Mouse (Mus musculus) lung, adult 18-20 months (tissue): ENCODE data around the gene Asap2.

ENCODE experiments used
- DNase-seq, 2 experiments: peaks; one replicate each; pipeline ENCODE4 v3.0.0; 2022; ENCODE audit warnings: mixed read lengths in 2 of 2

Asap2 gene

DNA sequence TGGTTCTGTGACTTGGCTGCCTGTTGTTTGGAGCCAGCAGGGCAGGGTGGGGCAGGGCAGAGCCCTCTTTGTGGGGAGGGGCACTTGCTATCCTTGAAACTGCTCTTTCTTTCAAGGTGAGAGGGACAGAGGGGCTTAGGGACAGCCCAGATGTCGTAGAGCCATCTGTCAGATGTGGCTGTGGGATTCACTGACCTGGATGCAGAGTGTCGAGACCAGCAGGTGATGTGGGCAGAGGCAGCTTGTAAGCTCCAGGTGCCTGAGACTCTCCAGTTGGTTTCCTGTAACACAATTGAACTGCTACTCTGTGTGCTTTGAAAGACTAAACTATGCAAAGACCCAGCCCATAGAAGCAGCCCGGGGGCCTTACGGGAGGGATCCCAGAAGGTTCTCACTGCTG, 177.5 kb downstream of the Asap2 start:
- no peak for DNase-seq

DNA sequence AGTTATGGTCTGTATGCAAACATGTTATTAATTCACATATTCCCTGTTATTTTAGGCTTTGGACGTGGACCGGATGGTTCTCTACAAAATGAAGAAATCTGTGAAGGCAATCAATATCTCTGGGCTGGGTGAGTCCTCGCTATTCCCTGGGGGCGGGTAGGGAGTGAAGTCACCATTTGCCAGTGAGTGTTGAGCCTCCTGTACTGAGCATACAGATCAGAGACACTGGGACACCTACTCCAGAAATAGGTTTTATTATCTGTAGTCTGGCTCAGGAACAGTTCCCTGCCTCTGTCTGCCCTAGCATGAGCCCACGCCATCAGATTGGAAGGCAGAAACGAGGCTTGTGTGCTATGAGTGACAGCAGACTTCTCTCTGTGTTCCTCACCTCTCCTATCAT, 177.9 kb downstream of the Asap2 start:
- DNase-seq: no peak

DNA sequence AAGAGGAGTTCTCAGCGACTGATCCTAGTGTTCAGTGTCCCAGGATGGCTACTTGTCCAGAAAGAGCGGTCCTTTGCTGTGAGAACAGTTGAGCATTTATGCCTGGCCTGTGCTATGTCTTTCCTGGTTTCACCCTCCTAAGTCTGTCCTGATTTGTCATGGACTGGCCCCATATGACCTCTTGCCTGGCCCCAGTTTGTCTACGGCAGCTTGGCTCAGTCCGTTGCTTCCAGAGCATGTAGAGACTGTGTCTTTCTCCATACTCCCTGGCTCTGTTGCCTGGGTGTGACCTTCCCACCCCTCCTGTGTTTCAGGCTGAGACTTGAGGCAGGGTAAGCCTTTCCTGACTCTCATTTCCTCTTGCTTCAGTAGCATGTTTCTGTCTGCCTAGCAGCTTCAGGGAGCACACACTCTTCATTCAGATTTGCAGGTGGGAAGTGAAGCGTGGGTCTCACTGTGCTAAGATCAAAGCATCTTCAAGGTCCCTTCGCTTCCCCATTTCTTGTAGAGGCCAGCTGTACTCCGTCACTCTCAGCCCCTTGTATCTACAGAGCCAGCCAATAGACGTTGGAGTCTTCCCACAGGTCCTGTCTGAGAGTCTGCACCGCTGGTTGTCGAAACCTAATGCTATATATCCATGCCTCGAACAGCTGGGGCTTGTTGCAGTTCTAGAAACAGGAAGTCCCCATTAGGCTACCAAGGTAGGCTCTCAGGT, 181.7 kb downstream of the Asap2 start:
- DNase-seq: peak in 1 of 2 experiments; percentile 32

DNA sequence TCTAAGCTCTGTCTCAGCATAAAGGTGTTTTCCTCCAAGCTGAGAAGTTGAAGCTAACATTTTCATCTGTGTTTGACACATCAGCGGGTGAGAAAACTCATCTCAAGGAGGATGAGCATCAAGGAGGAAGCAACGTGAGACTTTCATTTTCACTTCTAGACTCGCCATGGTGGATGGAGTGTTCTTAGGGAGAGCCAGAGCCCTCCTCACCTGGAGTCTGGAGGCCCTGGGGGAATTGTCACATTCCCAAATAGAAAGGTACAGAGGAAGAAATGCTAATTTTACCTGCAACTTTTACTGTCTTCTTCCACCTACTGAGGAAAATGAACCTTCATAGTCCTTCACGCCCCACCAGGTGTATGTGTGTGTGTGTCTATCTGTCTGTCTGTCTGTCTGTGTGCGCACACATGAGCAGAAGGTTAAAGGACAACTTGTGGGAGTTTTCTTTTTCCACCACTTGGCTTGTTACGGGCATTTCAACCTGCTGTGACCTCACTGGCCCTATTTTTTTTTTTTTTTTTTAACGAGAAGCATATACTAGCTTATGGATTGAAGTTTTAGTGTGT, 183.7 kb downstream of the Asap2 start:
- DNase-seq: no peak

DNA sequence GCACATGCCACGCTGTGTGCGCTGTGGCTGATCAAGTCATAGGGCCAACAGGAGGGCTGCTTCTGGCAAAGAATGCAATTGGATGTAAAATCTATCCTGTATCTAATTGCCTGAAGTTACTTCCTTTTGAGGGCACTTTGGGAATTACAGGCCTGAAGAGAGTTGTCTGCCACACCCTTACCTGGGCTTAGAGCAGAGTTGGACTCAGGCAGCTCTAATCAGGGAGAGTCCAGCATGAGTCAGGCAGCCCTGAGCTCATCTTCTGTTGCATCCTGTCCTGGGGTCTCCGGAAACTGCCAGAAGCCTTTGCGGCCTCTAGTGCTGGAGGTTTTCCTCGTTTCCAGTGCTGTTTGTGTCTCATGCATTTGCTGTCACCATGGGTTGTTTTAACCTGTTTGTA, 186.1 kb downstream of the Asap2 start:
- no peak for DNase-seq

DNA sequence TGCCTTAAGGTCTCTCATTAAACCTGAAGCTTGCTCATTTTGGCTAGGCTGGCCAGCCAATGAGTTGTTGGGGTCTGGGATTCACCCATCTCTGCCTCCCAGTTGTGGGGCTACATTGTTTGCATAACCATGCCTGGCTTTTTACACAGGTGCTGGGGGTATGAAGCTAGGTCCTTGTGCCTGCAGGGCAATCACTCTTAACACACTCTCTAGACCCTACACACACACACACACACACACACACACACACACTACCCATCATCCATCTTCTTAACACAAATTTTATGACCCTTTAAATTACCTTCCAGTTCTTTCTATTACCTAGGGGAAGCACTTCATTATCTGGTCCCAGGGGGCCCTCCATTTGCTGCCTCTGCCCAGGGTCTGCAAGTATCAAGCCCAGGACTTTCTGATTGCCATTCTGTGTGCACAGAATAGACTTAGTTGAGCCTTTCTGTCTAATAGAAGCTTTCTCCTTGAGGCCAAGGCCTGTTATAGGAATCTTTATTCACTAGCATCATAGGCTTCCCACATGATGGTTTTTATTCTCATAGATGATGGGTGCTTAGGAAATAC, 187.0 kb downstream of the Asap2 start:
- no peak for DNase-seq

DNA sequence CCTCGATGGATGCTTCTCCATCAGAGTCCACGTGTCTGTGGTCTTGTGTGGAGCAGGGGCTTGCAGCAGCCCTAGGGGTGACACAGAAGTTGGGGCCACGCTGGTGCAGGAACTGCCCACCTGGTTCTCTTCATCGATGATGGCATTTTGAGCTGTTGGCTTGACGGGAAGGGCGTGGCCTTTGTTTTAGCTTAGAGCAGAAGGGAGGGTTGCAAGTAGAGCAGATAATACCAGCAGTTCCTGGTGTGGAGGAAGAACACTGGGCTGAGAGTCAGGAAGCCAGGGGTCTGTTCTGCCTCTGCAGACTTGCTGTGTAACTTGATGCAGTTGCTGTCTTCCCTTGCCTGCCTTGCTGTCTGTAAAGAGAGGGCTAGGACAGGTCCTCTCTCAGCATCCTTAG, 189.8 kb downstream of the Asap2 start:
- DNase-seq: no peak

DNA sequence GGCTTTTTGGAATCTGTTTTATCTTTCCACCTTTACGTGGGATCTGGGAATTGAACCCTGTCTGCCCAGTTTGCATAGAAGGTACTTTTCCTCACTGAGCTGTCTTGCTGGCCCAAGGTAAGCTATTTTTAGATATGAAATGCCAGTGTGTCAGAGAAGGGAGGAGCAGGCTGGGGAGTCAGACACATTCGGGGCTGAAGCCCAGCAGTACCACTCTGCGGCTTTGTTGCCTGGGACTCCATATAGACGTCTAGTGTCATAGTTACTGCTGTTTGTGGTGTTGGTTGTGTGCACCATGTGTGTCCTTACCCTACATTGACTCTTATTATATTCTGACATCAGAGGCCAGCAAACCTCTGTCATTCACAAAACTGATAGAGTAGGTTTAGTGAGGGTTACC, 192.5 kb downstream of the Asap2 start:
- no peak for DNase-seq

DNA sequence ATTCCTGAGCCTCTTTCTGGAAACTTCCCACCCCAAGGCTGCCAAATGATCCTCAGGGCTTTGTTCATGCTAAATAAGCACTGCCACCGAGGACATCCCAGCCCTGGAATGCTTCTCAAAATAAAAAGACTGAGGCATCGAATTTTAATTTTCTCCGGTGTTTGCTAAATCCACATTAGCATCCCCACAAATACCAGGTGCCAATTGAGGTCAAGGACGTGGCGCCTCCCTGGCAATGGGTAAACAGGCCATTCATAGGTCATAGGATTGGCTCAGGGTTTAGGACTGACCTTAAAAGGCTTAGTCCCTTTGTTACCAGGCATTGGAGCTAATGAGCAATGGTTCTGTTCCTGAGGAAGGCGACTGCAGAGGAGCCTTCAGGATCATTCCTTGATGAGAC, 193.1 kb downstream of the Asap2 start:
- DNase-seq: no peak

DNA sequence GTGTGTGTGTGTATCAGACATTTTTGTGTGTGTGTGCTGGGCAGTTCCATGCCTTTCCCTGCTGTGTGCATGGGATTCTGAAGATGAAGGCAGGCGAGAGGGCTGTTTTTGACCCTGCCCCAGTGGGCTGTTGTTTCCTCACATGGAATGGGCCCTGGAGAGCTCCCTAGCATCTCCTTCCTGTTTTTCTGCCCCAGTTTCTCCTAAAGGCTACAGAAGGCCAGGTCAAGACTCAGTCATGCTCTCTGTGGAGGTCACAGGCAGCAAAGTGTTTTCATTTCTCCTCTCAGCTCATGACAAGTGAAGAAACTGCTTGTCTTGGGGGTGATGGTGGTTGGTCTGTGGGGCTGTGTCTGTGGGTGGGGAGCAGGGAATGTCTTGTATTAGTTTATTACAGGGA, 195.9 kb downstream of the Asap2 start:
- DNase-seq: peak in 1 of 2 experiments; percentile 9

DNA sequence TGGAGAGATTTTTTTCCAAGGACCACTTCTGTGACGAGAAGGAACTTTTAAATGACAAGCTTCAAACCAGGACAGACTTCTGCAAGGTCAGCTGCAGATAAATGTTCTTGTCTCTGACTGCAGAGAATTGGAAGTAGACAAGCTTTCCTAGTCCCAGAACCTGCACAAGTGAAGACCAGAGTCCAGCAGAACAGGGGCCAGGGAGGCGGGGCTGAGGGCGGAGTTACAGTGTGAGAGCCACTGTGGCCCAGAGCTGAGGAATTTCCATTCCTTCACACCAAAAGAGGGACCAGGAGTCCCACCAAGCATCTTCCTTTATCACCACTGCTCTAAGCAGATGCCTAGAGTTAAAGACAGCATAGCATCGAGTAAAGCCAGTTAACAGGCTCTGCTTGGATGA, 198.6 kb downstream of the Asap2 start:
- peak in 1 of 2 experiments; percentile 25 for DNase-seq

DNA sequence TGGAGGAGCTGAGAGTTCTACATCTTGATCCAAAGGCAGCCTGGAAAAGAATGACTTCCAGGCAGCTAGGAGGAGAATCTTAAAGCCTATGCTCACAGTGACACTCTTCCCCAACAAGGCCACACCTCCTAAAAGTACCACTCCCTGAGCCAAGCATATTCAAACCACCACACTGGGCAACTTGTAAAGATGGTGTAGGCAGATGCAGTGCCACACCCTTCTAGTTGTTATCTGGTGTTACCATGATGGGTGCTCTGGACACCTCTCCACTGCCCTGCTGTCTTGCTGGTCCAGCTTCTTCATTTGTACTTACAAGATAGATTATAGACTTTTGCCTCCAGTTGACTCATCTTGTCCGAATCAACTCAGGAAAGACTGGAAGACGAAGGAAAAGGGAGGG, 201.3 kb downstream of the Asap2 start:
- DNase-seq: no peak

DNA sequence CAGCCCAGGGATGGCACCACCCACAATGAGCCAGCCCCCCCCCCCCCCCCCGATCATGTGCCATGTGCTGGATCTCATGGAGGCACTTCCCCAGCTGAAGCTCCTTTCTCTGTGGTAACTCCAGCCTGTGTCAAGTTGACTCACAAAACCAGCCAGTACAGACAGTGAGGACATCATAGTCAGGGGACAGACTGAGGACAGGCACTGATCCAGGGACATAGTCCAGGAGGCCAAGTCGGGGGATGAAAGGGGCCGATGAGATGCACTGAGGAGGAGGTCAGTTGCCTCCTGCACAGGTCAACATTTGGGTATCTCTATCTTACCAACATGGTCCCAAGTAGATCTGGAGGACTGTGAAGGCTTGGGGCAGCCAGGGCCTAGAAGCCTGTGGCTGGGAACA, 205.2 kb downstream of the Asap2 start:
- DNase-seq: no peak

DNA sequence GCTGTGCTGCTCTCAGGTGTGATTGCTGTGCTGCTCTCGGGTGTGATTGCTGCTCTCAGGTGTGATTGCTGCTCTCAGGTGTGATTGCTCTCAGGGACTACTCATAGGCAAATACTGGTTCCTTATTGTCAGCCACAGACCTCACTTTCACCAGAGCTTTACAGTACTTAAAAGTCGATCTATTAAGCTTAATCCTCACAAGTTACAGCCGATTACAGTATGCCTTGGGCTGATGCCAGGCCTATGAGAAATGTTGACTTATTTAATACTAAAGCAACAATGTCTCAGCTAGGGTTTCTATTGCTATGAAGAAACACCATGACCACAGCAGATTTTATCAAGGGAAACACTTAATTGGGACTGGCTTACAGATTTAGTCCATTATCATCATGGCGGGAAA, 206.2 kb downstream of the Asap2 start:
- DNase-seq: no peak

DNA sequence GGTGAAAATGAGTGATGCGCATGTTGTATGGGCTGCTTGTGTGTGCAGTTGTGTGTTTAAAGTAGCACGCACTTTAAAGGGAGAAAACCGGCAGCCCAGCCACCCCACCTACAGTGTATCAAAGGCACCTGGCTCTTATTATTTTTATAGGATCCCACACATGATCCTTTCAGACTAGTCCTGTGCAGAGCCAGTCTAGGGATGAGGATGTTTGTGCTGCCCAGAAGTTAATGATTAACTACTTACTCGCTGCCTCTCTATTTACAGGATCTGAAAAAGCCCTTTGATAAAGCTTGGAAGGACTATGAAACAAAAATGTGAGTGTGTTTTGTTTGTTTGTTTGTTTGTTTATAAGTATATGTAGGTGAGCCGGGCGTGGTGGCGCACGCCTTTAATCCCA, 210.4 kb downstream of the Asap2 start:
- no peak for DNase-seq

DNA sequence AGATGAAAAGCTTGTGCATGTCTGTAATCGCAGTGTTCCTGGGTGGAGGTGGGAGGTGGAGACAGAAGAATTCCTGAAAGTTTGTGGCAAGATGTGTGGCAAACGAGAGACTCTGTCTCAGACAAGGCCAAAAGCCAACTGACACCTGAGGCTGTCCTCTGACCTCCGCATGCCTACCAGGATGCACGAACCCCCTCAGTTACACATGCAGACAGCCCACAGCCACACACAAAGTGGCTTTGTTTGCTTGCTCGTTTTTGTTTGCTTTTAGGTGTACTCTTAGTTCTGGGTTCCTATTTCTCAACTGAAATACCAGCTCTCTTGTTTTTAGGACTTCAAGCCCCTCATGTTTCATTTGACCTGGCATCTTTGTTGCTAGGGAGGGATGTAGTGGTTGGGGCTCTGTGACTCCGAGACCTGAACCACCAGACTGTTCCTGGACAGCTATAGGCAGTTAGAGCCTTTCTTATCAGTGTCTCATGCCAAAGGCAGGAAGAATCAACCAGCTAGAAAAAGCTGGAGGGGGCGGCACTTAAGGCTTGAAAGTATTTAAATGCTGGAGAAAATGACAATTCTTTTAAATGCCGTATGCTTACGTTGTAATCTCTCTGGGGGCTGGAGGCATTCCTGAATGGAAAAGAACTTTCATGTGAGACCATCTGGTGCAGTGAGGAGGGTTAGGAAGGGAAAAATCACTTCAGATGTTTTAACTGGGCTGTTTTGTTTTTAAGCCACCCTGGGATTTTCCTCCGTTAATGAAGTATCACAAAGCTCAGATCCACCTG, 211.4 kb downstream of the Asap2 start:
- DNase-seq: no peak

DNA sequence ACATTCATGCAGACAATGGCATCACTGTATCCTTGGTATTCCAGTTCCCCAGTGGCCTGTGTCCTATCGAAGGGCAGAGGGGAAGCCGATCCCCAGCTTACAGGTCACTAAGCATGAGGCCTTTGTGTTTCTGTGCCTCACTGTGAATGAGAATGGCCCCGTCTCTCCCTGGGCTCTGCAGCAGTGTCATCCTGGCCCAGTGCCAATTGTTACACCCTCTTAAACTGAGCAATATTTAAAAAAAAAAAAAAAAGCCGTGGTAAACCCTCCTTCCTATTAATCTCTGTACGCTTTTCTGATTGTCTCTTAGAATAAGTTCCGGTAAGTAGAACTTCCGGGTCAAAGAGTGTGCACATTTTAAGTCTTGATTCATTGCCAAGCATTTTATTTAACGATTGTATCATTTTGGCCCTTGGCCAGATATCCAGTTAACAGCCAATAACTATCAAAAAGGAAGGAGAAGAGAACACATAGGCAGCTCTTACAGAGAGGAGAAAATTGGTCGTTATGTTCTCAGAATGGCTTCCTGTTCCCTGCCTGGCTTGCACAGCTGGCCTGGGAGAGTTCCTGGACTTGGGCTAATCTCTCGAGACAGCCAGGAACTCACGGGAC, 214.5 kb downstream of the Asap2 start:
- peak; percentile 27 to 55 for DNase-seq

DNA sequence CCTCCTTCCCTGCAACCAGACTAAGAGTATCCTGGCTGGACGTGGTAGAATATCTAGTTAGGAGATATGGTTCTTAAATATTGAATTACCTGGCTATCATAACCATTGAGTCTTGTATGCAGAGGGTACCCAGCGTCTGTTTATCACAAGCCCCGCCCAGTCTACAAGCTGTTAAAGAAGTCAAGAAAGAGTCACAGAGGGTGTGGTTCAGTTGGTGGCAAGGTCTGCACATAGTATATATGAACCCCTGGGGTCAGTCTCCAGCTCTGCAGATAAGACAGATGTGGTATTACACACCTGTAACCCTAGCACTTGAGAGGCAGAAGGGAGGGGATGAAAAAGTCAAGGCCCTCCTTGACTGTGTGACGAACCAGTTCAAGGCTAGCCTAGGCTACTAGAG, 215.5 kb downstream of the Asap2 start:
- DNase-seq: no peak

DNA sequence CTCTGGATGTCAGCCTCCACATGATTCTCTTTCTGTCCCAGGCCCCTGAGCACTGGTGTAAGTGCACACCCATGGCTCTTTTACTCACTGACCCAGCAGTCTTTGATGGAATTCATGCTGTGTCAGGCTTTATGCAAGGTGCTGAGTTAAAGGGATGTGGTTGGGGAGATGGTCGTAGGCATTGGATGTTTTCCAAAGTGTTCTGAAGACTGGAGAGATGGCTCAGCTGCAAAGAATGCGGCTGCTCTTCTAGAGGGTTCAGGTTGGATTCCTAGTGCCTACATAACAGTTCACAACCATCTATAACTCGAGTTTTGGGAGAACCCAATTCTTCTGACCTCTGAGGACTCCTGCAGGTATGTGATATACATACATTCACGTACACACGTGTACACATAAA, 217.2 kb downstream of the Asap2 start:
- DNase-seq: no peak

DNA sequence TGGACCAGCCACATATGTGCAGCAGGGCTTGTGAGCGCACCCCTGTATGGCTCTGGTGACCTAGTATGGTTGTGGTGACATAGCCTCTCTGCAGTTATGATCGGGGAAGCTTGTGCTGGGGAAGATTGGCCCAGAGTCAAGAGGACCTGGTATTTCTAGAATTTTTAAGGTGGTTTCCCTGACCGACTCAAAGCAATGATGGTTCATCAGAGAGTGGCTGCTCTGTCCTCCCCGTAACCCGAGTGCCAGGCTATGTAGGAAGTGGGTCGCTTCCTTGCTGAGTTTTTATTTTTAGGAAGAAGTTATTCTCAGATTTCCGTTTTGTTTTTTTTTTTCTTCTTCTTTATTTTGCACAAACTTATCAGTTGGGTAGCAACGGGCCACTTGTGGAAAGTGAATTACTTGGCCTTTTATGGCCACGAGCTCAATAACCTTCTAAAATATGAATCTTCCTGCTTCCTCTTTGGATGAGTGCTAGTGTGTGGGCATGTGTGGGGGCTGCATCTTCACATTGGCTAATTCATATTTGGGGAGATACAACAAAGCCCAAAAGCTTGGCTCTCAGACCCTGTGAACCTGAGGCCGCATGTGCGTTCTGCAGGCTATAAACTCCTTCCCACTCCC, 218.0 kb downstream of the Asap2 start:
- no peak for DNase-seq

DNA sequence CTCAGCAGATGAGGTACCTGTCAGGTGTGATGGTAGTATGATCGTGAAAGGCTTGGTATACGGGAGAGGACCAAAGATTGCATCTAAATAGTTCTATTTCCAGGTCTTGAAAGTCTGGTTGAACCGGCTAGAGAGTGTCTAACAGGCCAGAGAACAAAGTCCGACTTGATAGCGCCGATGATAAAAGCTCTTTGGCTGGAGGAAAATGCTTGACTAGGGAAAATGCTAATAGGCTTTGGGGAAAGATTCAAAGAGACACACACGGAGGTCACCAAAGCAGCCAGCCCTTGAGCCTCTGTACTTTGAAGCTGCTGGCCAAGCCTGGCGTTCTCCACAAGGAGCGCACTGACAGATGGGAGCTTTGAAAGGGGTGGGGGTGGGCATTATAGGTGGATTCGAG, 219.0 kb downstream of the Asap2 start:
- DNase-seq: no peak

DNA sequence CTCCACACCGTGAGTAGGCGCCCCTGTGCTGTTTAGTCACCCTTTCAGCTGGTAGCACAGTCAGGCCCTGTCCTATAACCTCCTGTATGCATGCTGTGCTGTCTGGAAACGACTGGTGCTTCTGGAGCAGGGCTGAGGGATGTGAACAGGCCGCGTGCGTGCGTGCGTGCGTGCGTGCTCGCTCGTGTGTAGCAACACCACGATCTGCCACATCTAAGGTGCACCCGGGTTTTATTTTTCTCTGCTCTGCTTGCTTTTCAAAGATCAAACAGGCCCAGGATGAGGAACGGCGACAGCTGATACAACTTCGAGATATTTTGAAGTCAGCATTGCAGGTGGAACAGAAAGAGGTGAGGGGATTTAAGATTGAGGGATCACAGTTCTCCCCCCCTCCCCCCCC, 222.6 kb downstream of the Asap2 start:
- no peak for DNase-seq
